Mouse (Mus musculus): ENCODE measurements around the gene Pank2.
"Not testable (repeated sequence)": the region's sequence is repeated elsewhere in the genome, so short reads cannot be mapped to it uniquely, and the experiment has no call there.

Gene Pank2

DNA sequence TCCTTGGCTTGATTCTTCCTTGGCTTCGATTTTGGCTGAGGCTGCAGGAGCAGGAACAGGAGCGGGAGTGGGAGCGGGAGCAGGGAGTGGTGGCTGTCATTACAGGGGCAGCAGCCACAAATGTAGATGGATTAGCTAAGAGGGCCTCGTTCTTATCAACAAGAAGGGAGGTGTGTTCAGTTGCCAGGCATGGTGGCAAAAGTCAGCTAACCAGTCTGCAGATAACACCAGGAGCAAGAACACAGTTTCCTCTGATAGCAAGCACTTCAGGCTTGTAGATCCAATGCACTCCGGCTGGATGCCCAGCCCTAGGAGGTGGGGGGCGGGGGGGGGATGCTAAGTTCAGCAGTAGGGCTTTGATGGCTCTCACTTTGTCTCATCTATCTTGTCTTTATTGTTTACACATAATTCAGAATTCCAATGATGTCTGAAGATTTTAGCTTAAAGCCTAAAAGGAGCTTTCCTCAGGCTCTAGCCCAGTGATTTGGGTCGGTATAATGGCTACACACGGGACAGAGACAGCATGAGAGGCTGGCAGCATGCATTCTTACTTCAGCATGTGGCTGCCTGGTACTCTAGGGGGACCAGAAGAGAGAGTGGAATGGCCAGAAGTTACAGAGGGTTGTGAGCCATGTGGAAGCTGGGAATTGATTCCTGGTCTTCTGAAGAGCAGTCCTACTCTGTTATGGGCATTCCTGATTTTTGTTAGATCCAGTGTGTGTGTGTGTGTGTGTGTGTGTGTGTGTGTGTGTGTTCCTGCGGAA, 1.6 kb upstream of the Pank2 start:
- DNase-seq (ENCODE audit: low spot score): no peak

DNA sequence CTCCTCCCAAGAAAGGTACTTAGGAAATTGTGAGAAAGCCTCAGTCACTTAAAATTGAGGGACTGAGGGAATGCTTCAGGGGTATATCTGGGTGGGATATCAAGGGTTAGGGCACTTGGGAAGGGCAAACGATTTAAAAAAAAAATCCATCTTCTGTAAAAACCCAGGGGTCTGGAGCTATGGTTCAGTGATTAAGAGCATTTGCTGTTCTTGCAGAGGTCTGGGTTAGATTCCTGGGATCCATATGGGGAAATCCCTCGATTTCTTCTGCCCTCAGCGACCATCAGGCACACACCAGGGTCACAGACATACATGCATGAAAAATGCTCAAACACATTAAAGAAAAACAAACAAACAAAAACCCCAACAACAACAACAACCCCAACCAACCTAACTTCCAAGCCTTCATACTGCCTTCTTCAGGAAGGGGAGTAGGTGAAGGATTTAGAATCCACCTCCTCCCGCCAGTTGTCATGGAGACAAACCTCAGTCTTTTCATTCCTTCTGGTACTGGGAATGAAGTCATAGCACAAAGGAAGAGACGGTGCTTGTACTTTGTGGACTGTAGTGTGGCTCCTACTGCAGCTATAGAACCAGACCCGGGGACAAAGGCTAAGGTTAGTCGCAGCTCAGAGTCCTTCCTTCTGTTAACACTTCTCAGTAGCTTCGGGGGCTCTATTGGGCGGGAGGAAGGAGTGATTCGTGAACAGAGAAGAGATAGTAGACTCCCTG, 648 bp upstream of the Pank2 start:
- no peak for DNase-seq (ENCODE audit: low spot score)

DNA sequence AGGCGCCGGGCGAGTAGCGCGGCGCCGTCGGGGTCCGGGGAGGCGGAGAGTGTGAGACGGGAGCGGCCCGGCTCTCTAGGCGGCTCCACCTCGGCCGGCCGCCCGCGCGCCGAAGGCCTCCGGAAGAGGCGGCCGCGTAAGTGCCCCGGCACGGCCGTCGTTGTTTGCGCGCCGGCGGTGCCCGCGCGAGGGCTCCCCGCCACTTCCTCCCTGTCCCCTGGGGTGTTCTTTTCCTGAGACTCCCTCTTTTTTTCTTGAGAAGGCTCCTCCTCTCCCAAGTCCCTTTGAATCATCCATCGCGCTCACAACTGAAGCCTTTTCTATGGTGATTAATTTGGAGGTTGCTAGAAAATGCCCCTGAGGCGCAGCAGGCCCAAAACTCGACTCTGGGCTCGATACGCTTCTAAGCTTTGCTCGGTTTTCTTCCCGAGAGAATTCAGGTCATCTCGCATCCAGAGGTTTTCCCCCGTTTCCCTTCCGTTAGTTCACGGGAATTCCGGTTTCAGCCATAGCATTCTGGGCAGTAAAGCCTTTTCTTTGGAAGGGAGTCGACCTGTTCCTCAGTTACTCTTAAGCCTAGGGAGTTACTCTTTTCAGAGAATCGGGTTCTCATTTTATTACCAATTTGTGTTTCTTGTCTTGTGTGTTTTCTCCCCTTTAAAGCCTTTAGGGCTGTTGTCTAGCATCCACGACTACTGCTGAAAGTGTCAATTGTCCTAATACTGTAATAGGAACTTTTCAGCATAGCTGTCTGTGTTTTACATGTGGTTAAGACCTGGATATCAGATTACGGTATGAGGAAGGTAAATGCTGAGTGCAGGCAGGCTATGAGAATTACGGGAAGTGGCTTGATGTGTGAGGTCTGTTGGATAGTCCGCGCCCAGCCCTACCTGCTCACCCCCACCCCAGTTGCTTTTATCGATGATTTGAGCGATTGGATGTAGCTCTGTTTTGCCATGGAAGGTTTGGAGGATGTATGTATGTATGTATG, 680 bp downstream of the Pank2 start:
- no peak for DNase-seq (ENCODE audit: low spot score)

DNA sequence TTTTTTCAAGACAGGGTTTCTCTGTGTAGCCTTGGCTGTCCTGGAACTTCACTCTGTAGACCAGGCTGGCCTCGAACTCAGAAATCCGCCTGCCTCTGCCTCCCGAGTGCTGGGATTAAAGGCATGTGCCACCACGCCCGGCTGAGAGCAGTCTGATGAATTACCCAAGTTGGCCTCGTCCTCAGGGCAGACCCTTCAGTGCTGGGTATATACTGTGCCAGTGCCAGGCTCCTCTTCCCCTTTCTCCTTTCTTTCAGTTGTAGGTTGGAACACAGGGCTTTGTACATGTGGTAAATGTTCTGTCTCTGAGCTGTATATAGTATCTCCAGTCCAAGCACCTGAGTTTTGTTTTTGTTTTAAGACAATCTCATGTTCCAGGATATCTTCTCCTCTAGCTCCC, 1.7 kb downstream of the Pank2 start:
- no peak for DNase-seq (ENCODE audit: low spot score)

DNA sequence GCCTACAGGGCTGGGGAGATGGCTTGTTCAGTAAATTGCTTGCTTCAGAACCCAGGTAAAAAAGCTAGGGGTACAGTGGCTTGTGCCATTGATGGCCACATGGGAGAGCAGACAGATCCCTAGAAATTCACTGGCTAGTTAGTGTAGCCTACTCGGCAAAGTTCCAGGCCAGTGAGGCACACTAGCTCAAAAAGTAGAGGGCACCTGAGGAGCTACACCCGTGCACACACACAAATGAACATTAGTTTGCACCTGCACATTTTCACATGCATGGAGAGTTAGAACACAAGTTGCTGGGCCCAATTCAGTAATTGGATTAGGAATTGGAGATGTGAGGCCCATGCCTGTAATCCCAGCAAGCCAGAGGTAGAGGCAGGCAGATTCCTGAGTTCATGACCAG, 2.8 kb downstream of the Pank2 start:
- DNase-seq (ENCODE audit: low spot score): no peak

DNA sequence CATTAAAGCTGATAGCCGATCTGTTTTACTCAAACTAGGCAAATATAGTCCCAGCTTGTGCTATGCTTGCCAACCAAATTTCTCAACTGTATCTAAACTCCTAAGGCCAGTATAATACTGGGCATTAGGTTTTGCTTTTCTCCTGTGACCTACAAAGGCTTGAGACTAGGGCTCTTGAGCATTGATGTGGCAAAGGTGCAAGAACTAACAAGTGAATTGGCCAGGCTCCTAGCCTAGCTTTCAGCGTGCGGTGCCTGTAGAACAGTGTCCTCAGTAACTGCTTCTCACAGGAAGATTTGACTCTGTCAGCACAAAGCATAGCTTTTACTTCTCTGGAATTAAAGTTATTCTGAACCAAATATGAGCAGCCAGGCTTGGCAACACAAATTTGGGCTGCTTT, 13.2 kb downstream of the Pank2 start:
- DNase-seq (ENCODE audit: low spot score): no peak

DNA sequence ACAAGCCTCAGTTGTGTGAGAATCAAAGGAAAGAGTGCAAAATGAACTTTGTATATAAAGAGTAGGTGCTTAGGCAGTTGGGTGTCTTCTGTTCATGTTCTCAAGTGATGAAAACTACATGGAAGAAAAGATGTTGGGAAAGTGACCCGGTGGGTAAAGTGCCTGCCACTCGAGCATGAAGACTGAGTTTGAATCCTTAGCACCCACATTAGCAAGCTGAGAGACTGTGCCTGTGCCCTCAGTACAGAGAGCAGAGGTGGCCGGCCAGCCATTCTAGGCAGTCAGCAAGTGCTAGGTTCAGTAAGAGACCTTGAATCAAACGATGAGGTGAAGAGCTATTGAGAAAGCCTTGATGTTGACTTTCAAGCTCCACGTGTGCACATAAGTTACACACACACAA, 14.4 kb downstream of the Pank2 start:
- DNase-seq (ENCODE audit: low spot score): no peak

DNA sequence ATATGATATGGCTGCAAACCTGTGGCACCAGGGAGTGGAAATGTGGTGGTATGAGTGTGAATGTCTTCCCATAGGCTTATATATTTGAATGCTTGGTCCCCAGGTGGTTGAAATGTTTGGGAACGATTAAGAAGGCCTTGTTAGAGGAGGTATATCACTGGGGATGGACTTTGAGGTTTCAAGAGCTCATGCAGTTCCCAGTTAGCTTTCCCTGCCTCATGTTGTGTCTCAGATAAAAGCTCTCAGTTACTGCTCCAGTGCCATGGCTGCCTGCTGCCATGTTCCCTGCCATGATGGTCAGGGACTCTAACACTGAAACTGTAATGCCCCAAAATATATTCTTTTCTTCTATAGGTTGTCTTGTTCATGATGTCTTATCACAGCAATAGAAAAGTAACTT, 19.3 kb downstream of the Pank2 start:
- DNase-seq (ENCODE audit: low spot score): no peak

DNA sequence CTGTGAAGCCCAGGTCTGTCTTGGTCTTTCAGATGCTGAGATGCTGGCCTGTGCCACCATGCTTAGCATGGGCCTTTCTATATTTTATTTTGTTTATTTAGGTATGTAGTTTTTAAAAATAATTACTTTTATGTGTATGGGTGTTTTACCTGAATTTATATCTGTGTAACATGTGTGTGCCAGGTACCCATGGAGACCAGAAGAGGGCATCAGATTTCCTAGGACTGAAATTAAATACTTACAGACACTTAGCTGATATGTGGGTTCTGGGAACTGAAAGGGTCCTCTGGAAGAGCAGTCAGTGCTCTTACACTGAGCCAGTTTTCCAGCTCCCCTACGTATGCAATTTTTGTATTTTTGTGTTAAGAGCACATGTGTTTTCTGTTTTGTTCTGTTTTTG, 24.0 kb downstream of the Pank2 start:
- no peak for DNase-seq (ENCODE audit: low spot score)

DNA sequence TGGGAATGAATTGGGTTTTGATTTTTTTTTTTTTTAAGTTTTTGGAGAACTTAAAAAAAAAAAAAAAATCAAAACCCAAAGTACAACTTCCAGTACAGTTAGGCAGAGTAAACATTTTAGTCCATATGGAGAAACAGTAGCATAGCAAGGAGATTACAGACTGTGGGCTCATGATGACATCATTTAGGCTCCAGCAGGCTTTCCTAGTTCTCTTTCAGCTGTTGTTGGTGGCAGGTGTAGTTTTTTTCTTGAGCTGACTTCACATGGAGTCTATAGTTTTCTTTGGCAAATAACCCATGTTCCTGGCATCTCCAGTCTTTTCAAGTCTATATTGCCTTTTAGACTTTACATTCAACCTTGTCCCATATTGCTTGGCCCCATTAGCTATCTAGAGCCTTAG, 28.4 kb downstream of the Pank2 start:
- DNase-seq (ENCODE audit: low spot score): no peak

DNA sequence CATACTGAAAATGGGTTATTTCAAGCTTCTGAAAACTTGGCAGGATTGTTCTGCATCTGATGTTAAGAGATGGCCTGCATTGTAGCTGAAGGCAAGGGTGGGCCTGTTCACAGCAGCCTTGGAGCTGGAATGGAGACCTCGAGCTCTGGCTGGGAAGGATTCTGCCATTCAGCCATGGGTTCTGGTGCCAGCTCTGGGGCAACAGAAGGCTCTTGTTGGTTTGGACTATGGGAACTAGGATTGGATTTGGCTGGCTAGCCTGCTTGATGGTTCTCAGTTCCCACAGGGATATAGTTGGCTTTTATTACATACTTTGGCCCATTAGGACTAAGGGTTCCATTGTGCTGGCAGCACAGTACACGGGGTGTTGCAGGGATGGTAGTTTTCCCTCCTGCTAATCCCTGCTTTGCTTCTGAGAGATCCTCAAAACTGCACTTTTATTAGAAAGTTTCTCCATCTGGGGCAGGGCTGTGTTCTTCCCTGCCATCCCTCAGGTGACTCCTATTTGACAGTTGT, 34.5 kb downstream of the Pank2 start:
- no peak for DNase-seq (ENCODE audit: low spot score)

DNA sequence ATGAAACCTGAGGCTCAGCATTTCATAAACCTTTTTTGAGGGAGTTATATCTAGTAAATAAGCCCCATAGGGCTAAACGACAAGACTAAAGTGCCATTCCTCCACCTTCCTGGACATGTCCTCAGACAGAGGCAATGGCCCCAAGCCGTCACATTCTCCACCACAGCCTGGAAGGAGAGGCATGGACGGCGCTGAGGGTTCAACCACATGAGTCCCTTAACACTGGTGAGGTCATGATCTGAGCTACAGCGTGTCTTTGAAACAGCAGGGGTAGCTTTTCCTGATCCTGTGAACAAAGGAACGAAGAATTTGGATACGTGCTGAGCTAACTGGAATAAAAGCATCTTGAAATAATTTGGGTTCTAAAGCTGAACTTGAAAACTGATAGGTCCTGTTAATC, 36.4 kb downstream of the Pank2 start:
- DNase-seq (ENCODE audit: low spot score): not testable (repeated sequence)

DNA sequence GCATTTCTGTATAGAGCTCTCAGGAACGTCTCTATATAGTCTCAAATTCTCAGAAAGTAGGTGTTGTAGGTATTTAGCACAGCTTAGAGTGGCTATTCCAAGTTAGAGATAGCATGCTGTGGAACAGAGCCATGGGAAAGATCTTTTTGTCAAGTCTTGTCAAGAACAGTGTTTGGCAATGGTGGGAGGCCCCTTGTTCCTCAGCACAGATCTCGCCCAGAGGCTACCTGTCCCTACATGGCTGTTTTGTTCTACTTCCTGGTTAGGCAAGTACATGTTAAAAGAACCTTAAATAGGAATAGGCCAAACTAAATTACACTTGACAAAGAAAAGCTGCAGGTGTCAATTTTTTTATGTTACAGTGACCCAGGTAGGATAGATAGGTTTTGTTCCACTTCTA, 38.2 kb downstream of the Pank2 start:
- no peak for DNase-seq (ENCODE audit: low spot score)

DNA sequence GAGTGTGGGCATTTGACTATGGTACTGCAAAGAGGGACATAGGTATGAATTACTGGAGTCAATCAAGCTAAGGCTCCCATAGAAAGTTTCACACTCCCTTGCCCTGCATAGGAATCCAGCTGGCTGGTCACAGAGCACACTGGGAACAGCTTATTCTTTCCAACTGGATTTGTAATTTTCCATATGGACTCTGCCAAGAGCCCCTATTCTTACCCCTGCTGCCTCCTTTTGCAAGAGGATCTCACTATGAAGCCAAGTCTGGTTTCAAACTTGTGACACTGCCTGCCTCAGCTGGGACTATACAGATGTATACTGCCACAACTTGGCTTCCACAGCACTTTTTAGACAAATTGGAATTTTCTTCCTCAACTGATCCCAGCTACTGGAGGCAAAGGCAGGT, 39.3 kb downstream of the Pank2 start:
- DNase-seq (ENCODE audit: low spot score): no peak

DNA sequence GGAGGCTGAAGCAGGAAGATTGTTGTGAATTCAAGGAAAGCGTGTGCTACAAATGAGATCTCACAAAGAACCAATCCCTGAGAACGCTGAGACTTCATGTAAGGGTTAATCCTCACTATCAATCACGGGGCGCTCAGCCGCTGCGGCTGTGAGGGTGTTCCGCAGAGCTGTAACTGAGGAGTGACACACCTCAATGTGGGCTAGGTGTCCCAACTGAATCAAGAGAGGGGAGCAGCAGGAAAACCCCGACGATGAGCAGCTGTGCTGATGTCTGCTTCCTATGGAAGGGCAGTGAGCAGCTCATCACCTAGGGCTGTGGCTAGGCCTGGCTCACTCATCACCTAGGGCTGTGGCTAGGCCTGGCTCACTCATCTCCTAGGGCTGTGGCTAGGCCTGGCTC, 42.2 kb downstream of the Pank2 start:
- no peak for DNase-seq (ENCODE audit: low spot score)

DNA sequence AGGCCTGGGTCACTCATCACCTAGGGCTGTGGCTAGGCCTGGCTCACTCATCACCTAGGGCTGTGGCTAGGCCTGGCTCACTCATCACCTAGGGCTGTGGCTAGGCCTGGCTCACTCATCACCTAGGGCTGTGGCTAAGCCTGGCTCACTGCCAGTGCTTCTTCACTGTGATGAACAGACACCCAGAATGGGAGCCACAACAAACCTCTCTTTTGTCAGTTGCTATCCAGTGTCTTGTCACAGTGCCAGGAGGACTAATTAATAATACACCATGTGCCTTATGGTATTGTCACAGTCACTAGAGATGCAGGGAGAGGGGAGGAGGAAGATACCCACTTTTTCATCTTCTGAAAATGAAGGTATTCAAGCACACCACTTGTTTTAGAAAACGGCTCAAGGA, 42.9 kb downstream of the Pank2 start:
- DNase-seq (ENCODE audit: low spot score): not testable (repeated sequence)

DNA sequence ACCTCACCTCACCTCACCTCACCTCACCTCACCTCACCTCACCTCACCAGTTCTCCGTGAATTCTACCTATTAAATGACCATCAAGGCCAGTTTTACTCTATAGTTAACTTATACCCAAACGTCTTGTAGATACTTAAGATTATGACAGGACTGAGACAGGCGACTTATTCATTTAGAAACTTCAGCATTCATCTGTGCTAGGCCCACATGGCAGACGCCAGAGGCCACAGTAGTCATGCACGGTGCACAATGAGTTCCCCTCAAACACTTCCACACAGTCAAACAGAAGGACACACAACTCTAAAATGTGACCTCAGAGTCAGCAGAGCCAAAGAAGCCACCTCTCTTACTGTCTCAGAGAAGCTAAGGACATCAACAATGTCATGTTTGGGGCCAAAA, 45.1 kb downstream of the Pank2 start:
- no peak for DNase-seq (ENCODE audit: low spot score)

DNA sequence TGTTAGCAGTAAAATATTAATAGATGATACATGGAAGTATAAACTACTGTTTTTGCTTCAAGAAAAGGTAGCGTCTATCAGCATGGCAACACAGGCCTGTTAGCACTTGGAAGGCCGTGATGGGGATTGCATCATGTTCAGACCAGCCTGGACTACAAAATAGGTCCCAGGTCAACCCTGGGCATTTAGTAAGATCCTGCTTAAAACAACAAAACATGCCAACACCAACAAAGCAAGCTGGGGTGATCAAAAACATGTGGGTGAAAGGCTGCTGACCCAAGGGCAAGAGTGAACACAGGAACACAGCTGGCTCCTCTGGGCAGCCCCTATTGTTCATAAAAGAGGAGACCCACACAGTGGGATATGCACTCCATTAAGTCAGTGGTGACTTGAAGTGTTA, 45.5 kb downstream of the Pank2 start:
- DNase-seq (ENCODE audit: low spot score): no peak

DNA sequence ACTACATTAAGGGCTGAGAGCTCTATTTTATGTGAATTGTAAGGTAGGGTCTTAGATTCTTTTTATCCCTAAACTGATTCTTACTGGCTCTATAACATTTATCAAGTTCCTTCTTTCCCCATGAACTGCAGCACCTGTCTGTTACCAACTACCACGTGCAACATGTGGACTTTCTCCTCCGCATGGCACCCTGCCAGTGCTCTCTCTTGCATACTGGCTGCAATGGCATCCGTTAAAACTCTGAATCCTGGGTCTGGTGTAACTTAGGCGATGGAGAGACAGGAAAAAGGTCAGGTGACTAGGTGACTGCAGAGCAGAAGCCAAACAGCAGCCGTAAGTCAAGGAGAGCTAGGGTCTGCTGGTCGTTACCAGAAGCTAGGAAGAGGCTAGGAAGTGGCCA, 47.0 kb downstream of the Pank2 start:
- DNase-seq (ENCODE audit: low spot score): no peak

DNA sequence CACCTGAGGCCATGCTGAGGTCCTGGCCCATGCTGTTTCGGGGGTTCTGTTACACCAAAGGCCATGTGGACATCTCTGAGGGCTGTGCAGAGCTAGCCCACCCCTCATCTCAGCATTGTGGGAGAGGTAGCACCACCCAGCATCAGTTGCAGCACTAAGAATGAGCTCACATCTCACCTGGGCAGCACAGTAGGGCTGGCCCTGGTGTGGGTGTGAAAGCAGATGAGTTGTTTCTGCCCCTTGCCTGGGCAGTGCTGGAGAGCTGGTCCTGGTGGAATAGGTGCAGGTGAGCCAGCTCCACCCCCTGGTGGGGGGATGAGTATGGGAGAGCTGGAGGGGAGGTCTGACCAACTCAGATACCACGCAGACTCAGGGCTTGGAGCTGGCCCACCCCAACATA, 53.9 kb downstream of the Pank2 start:
- DNase-seq (ENCODE audit: low spot score): no peak

DNA sequence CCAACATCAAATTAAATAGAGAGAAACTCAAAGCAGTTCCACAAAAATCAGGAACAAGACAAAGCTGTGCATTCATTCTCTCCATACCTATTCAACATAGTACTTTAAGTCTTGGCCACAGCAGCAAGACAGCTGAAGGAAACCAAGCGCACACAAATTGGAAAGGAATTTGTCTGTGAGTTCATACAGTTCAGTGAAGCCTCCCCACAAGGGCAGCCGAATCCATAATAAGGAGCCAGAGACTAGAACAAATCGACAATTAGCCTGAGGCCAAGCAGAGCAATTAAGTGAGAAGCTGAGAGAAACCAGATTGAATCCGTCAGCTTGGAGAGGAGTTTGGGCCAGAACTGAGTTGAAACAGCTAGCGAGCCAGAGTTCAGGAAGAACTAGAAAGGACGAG, 57.1 kb downstream of the Pank2 start:
- no peak for DNase-seq (ENCODE audit: low spot score)

DNA sequence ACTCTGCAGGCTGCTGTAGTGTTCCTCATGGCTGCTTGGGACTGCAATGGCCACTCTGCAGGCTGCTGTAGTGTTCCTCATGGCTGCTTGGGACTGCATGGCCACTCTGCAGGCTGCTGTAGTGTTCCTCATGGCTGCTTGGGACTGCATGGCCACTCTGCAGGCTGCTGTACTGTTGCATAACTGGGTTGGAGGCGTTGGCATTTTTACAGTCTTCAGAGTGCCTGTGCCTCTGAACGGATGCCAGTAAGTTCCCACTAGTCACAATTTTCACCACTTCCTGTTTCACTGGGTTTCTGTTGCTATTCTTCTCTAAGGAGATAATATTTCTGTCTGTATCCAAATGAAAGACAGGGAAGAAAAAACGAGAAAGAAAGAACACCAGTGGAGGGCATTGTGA, 58.9 kb downstream of the Pank2 start:
- not testable (repeated sequence) for DNase-seq (ENCODE audit: low spot score)

Data from urinary bladder, postnatal 25 days (tissue).